Mouse (Mus musculus): ENCODE measurements at regions not wholly inside any gene's neighbourhood (a gene's known extent, or its start where the extent isn't known, plus 50 kb on each side); places are given as distances from the start of the nearest gene placed in this dataset.

- H3K4me1 ChIP-seq, result no peaks in the 10 kb centered on the region
- no peak overlapping the region for H3K9ac ChIP-seq
- no peak overlapping the region for H3K4me2 ChIP-seq (replicated peaks)
- no peaks in the 10 kb centered on the region for H3K27me3 ChIP-seq
- H3K9me3 ChIP-seq (replicated peaks), result no peaks in the 10 kb centered on the region
- H3K4me3 ChIP-seq, result no peak overlapping the region
- 83% methylated on average over 4 of the region's 4 CpGs for WGBS
- H3K36me3 ChIP-seq, result no peaks in the 10 kb centered on the region
- ATAC-seq (ENCODE audit: low FRiP score), result no peak
- H3K27ac ChIP-seq, result no peak overlapping the region
Measured at GRCm38 (mm10) chr10:96363867-96364266, 227.5 kb downstream of the Gm5426 start.

- Histone ChIP-seq H3K9me3 (replicated peaks) (no peaks in the 10 kb centered on the region), H3K9ac (no peak overlapping the region), H3K36me3 (no peaks in the 10 kb centered on the region), H3K4me2 (replicated peaks) (no peak overlapping the region), H3K27me3 (no peaks in the 10 kb centered on the region), H3K4me1 (no peaks in the 10 kb centered on the region), H3K4me3 (no peak overlapping the region), H3K27ac (no peak overlapping the region)
- ATAC-seq (ENCODE audit: low FRiP score), result no peak
- WGBS, result 73% methylated on average over 3 of the region's 3 CpGs
Measured at GRCm38 (mm10) chr10:96365101-96365500, 228.7 kb downstream of the Gm5426 start.

- no peak overlapping the region for H3K27ac ChIP-seq
- WGBS, result 95% methylated on average over 2 of the region's 2 CpGs
- ATAC-seq (ENCODE audit: low FRiP score), result no peak
- H3K9me3 ChIP-seq (replicated peaks), result no peaks in the 10 kb centered on the region
- H3K27me3 ChIP-seq, result no peaks in the 10 kb centered on the region
- H3K36me3 ChIP-seq, result no peaks in the 10 kb centered on the region
- no peaks in the 10 kb centered on the region; the same call in 1 of the 2 replicates for H3K4me1 ChIP-seq
- no peak overlapping the region for H3K4me2 ChIP-seq (replicated peaks)
- no peak overlapping the region for H3K4me3 ChIP-seq
- no peak overlapping the region for H3K9ac ChIP-seq
Measured at GRCm38 (mm10) chr10:96366871-96367270, 230.5 kb downstream of the Gm5426 start.

- Histone ChIP-seq H3K4me3 (no peak overlapping the region), H3K4me1 (no peaks in the 10 kb centered on the region; the same call in 1 of the 2 replicates), H3K27ac (no peak overlapping the region), H3K36me3 (no peaks in the 10 kb centered on the region), H3K4me2 (replicated peaks) (no peak overlapping the region), H3K9me3 (replicated peaks) (no peaks in the 10 kb centered on the region), H3K9ac (no peak overlapping the region), H3K27me3 (no peaks in the 10 kb centered on the region)
- WGBS, result 78% methylated on average over 21 of the region's 21 CpGs
- ATAC-seq (ENCODE audit: low FRiP score), result no peak
Measured at GRCm38 (mm10) chr10:96370547-96371320, 234.3 kb downstream of the Gm5426 start.

DNA sequence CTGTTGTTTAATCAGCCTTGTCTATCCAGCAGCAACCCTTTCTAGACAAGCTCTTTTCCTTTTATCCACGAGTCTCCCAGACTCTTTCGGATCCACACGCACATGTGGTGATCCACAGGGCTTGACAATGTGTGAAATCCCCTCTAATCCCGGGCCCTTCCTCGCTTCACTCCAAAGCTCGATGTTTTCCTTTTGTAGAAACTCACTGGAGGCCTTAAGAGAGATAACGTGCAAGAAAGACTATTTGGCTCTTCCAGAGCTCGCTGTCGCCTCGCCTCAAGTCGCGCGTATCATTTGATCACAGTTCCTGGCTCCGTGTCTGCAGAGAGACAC, 234.9 kb downstream of the Gm5426 start:
- Histone ChIP-seq H3K4me1 (no peaks in the 10 kb centered on the region; the same call in 1 of the 2 replicates), H3K4me2 (replicated peaks) (no peak overlapping the region), H3K9ac (no peak overlapping the region), H3K4me3 (no peak overlapping the region), H3K36me3 (no peaks in the 10 kb centered on the region), H3K27me3 (no peaks in the 10 kb centered on the region), H3K9me3 (replicated peaks) (no peaks in the 10 kb centered on the region), H3K27ac (no peak overlapping the region)
- no peak for ATAC-seq (ENCODE audit: low FRiP score)
- whole genome bisulfite sequencing, result 81% methylated on average over 14 of the region's 14 CpGs

DNA sequence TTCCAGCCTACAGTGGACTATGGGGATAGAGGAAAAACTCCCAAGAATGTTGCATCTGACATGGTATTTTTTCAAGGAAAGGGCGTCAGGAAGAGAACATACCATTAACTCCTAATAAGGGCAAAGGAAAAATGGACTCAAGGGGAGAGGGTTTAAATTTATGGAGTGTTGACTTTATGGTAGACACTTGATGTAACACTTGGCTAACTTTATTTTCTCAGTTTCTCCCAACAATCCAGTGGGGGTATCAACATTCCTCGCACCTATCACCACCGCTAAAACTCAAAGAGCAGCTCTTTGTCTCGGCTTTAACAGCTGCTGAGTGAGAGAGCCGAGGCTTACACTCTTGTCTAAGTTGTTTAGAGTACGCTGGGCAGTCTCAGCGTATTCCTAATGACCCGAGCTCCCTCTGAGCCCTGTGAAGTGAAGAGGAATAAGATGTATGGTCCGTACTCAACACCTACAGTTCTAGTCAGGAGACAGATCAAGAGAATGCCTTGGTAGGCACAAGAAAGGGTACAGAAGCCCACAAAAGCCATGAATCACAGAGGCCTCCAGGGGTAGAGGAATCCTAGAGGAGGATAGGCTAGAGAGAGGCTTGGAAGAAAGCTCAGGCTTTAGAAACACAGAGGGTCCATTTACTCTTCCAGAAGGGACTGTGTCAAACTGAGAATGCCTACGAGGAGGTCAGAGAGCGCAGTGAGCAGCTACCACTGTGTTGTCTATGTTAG, 236.4 kb downstream of the Gm5426 start:
- H3K9ac ChIP-seq, result no peak overlapping the region
- no peak for ATAC-seq (ENCODE audit: low FRiP score)
- H3K27ac ChIP-seq, result no peak overlapping the region
- H3K36me3 ChIP-seq, result no peaks in the 10 kb centered on the region
- no peak overlapping the region for H3K4me2 ChIP-seq (replicated peaks)
- H3K27me3 ChIP-seq, result no peaks in the 10 kb centered on the region
- no peak overlapping the region for H3K4me3 ChIP-seq
- no peaks in the 10 kb centered on the region; the same call in 1 of the 2 replicates for H3K4me1 ChIP-seq
- 73% methylated on average over 11 of the region's 11 CpGs for WGBS
- H3K9me3 ChIP-seq (replicated peaks), result no peaks in the 10 kb centered on the region

DNA sequence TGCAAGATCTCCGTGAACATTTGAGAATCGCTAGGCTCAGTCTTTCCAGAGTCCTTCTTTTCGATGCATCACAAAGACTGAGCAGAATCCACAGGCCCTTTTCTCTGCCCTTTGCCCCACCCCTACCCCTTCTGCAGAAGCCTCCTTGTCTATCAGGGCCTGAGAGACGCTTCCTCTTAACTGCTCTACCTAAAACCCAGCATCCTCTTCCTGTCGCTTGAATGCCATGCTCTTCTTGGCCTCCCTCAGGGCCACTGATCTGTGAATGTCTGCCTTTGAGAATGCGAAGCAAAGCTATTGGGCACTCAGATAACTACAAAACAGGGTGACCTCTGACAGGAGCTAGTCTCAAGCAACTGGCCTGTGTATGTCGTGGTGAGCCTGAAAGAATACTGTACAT, 237.1 kb downstream of the Gm5426 start:
- WGBS, result 59% methylated on average over 7 of the region's 7 CpGs
- Histone ChIP-seq H3K4me1 (no peaks in the 10 kb centered on the region; the same call in 1 of the 2 replicates), H3K4me2 (replicated peaks) (no peak overlapping the region), H3K4me3 (no peak overlapping the region), H3K27ac (no peak overlapping the region), H3K9me3 (replicated peaks) (no peaks in the 10 kb centered on the region), H3K9ac (no peak overlapping the region), H3K27me3 (no peaks in the 10 kb centered on the region), H3K36me3 (no peaks in the 10 kb centered on the region)
- ATAC-seq (ENCODE audit: low FRiP score), result no peak

GRCm38 (mm10) chr10:96374293-96375069, 238.1 kb downstream of the Gm5426 start:
- Histone ChIP-seq H3K36me3 (no peaks in the 10 kb centered on the region), H3K4me3 (no peak overlapping the region), H3K9me3 (replicated peaks) (no peaks in the 10 kb centered on the region), H3K27me3 (no peaks in the 10 kb centered on the region), H3K4me1 (no peaks in the 10 kb centered on the region; the same call in 1 of the 2 replicates), H3K27ac (no peak overlapping the region), H3K9ac (no peak overlapping the region), H3K4me2 (replicated peaks) (no peak overlapping the region)
- WGBS, result 83% methylated on average over 12 of the region's 12 CpGs
- ATAC-seq (ENCODE audit: low FRiP score), result no peak

- Histone ChIP-seq H3K4me3 (no peak overlapping the region), H3K4me1 (no peaks in the 10 kb centered on the region; the same call in 1 of the 2 replicates), H3K27ac (no peak overlapping the region), H3K4me2 (replicated peaks) (no peak overlapping the region), H3K9ac (no peak overlapping the region), H3K36me3 (no peaks in the 10 kb centered on the region), H3K9me3 (replicated peaks) (no peaks in the 10 kb centered on the region), H3K27me3 (no peaks in the 10 kb centered on the region)
- no peak for ATAC-seq (ENCODE audit: low FRiP score)
- 95% methylated on average over 3 of the region's 3 CpGs for WGBS
Measured at GRCm38 (mm10) chr10:96375070-96375447, 238.7 kb downstream of the Gm5426 start.

DNA sequence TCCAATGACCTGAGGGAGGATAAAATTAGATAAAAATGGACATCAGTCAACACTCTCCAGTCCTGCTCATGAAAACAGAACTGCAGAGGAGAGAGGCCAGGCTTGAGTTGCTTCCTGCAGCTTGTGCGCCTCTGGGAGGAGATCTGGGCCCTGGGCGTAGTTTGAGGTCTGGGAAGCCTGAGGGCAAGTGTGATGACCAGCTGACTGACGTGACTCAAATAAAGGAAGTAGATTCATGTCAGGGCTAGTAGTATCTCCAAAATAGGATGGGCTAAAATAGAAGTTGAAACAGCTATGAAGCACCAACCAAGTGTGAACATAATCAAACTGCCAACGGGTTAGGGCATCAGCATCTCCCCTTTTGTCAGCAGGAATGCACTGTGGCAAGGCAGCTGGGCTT, 239.3 kb upstream of the Btg1 start:
- no peaks in the 10 kb centered on the region for H3K9me3 ChIP-seq (replicated peaks)
- H3K4me1 ChIP-seq, result no peaks in the 10 kb centered on the region; the same call in 1 of the 2 replicates
- WGBS, result 87% methylated on average over 4 of the region's 4 CpGs
- no peak overlapping the region for H3K9ac ChIP-seq
- H3K27me3 ChIP-seq, result no peaks in the 10 kb centered on the region
- no peak for ATAC-seq (ENCODE audit: low FRiP score)
- no peak overlapping the region for H3K27ac ChIP-seq
- no peak overlapping the region for H3K4me2 ChIP-seq (replicated peaks)
- H3K4me3 ChIP-seq, result no peak overlapping the region
- H3K36me3 ChIP-seq, result no peaks in the 10 kb centered on the region

- 84% methylated on average over 9 of the region's 9 CpGs for WGBS
- Histone ChIP-seq H3K9ac (no peak overlapping the region), H3K27me3 (no peaks in the 10 kb centered on the region), H3K4me3 (no peak overlapping the region), H3K4me1 (no peaks in the 10 kb centered on the region), H3K27ac (no peak overlapping the region), H3K9me3 (replicated peaks) (no peaks in the 10 kb centered on the region), H3K36me3 (no peaks in the 10 kb centered on the region), H3K4me2 (replicated peaks) (no peak overlapping the region)
- ATAC-seq (ENCODE audit: low FRiP score), result no peak
Measured at GRCm38 (mm10) chr10:96379016-96379771, 237.6 kb upstream of the Btg1 start.

DNA sequence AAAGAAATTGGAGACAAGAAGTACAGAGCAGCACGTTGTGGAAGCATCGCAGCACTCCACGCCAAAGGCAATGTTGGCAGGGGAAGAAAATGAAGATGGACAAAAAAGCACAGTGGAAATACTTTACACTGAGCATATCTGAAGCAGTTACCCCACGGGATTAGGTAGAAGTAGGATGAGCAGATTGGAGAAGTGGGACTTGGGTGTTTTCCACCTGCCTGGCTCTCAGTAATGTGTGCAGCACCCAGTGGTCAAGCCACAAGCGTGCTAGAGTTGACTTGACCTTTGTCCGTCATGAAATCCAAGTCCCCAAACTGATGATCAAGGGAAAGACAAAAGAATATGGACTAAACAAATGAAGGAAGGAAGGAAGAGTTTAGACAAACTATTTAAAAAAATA, 235.1 kb upstream of the Btg1 start:
- no peak overlapping the region for H3K4me3 ChIP-seq
- no peak overlapping the region for H3K4me2 ChIP-seq (replicated peaks)
- WGBS, result 90% methylated on average over 6 of the region's 6 CpGs
- no peak overlapping the region for H3K9ac ChIP-seq
- H3K4me1 ChIP-seq, result no peaks in the 10 kb centered on the region
- ATAC-seq (ENCODE audit: low FRiP score), result no peak
- H3K36me3 ChIP-seq, result no peaks in the 10 kb centered on the region
- no peak overlapping the region for H3K27ac ChIP-seq
- H3K9me3 ChIP-seq (replicated peaks), result no peaks in the 10 kb centered on the region
- no peaks in the 10 kb centered on the region for H3K27me3 ChIP-seq

Measured in hindbrain, embryonic 12.5 days (tissue).